Mouse (Mus musculus): ENCODE data around the gene Atcay. TPM values are rescaled to one million over a fixed set of nuclear protein-coding genes. Genes with fewer than 3 reads are reported as not detected.

The Atcay gene
- polyA plus RNA-seq, 1 experiment from 2014 or later, result 58.1 TPM

DNA sequence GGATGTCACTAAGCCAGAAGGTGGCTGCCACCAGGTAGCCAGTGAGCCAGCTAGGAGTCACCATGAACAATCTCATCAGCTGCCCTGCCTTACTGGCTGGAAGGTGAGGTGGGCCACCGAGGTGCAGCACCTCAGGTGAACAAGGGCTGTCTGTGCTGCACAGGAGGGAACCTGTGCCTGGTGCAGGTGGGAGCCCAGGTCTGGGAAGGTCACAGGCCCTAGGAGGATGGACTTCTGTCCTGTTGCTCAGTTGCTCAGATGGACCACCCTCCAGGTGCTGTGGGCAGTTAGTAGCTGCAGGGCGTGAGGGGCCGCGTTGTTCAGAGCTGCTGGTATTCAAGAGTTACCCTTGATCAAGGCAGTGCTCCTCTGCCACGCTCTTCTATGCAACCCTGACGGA lies 13.8 kb downstream of the Atcay start:
- peaks cover 94% of the 10 kb centered on the region for H3K36me3 ChIP-seq
- H3K4me3 ChIP-seq, result no peak overlapping the region
- H3K4me2 ChIP-seq, result no peak overlapping the region
- H3K9me3 ChIP-seq, result peaks cover 8% of the 10 kb centered on the region; the same call in 1 of the 2 replicates
- no peaks in the 10 kb centered on the region for H3K27me3 ChIP-seq
- no peak for ATAC-seq (ENCODE audit: low read depth)
- H3K27ac ChIP-seq (replicated peaks), result no peak overlapping the region
- H3K4me1 ChIP-seq (replicated peaks), result no peaks in the 10 kb centered on the region
- no peak overlapping the region for H3K9ac ChIP-seq
- WGBS, result 90% methylated on average over 6 of the region's 6 CpGs

DNA sequence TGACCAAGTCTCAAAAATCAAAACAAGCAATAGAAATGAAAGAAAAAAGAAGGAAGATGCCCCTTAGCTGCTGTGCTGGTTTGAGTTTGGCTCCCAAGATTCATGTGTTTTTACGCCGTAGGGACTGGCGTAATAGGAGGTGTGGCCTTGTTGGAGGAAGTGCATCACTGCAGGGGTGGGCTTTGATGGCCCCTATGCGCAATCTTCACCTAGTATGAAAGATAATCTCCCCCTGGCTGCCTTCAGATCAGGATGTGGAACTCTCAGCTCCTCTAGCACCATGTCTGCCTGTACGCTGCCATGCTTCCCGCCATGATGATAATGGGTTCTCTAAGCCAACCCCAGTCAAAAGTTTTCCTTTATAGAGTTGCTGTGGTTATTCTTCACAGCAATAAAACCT lies 14.4 kb downstream of the Atcay start:
- Histone ChIP-seq H3K27me3 (no peaks in the 10 kb centered on the region), H3K27ac (replicated peaks) (no peak overlapping the region), H3K4me2 (no peak overlapping the region), H3K9ac (no peak overlapping the region), H3K36me3 (peaks cover 94% of the 10 kb centered on the region), H3K9me3 (peaks cover 8% of the 10 kb centered on the region; the same call in 1 of the 2 replicates), H3K4me1 (replicated peaks) (no peaks in the 10 kb centered on the region), H3K4me3 (no peak overlapping the region)
- no peak for ATAC-seq (ENCODE audit: low read depth)
- WGBS, result 91% methylated on average over 6 of the region's 6 CpGs

GRCm38 (mm10) chr10:81210154-81210553 lies 20.5 kb downstream of the Atcay start:
- H3K4me1 ChIP-seq (replicated peaks), result no peaks in the 10 kb centered on the region
- 92% methylated on average over 5 of the region's 5 CpGs for WGBS
- H3K9ac ChIP-seq, result no peak overlapping the region
- H3K9me3 ChIP-seq, result peaks cover 19% of the 10 kb centered on the region
- no peak overlapping the region for H3K27ac ChIP-seq (replicated peaks)
- H3K4me3 ChIP-seq, result no peak overlapping the region
- no peaks in the 10 kb centered on the region for H3K27me3 ChIP-seq
- H3K36me3 ChIP-seq, result peaks cover 97% of the 10 kb centered on the region
- no peak overlapping the region for H3K4me2 ChIP-seq
- no peak for ATAC-seq (ENCODE audit: low read depth)

DNA sequence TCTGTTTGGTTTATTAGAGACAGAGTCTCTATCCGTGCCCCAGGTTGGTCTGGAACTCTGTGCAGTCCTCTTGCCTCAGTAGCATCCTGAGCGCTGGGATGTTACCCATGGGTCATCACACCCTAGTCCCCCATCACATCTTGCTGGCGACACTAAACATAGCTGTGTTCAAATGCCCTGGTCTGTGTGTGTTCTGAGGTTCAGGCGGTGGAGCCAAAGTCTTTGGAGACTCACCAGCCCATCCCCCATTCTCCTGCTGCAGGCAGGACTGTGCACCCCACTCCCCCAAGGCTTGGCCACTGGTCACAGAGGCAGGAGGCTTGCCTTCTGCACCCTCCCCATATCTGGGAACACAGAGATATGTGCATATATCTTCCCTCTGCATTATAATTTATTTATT lies 26.5 kb downstream of the Atcay start:
- Histone ChIP-seq H3K4me3 (no peak overlapping the region), H3K36me3 (peaks cover 47% of the 10 kb centered on the region), H3K9ac (no peak overlapping the region), H3K4me2 (no peak overlapping the region), H3K27me3 (peaks cover 8% of the 10 kb centered on the region), H3K4me1 (replicated peaks) (no peaks in the 10 kb centered on the region), H3K9me3 (no peaks in the 10 kb centered on the region), H3K27ac (replicated peaks) (no peak overlapping the region)
- 70% methylated on average over 4 of the region's 4 CpGs for WGBS
- no peak for ATAC-seq (ENCODE audit: low read depth)

GRCm38 (mm10) chr10:81202978-81203720 lies 27.5 kb downstream of the Atcay start:
- WGBS, result 70% methylated on average over 8 of the region's 8 CpGs
- no peak overlapping the region for H3K9ac ChIP-seq
- H3K9me3 ChIP-seq, result no peaks in the 10 kb centered on the region
- H3K36me3 ChIP-seq, result peaks cover 40% of the 10 kb centered on the region
- H3K27me3 ChIP-seq, result peaks cover 13% of the 10 kb centered on the region
- H3K4me1 ChIP-seq (replicated peaks), result no peaks in the 10 kb centered on the region
- no peak overlapping the region for H3K4me3 ChIP-seq
- no peak overlapping the region for H3K4me2 ChIP-seq
- ATAC-seq (ENCODE audit: low read depth), result peak; percentile 7; the same call in 1 of the 2 replicates
- H3K27ac ChIP-seq (replicated peaks), result no peak overlapping the region

DNA sequence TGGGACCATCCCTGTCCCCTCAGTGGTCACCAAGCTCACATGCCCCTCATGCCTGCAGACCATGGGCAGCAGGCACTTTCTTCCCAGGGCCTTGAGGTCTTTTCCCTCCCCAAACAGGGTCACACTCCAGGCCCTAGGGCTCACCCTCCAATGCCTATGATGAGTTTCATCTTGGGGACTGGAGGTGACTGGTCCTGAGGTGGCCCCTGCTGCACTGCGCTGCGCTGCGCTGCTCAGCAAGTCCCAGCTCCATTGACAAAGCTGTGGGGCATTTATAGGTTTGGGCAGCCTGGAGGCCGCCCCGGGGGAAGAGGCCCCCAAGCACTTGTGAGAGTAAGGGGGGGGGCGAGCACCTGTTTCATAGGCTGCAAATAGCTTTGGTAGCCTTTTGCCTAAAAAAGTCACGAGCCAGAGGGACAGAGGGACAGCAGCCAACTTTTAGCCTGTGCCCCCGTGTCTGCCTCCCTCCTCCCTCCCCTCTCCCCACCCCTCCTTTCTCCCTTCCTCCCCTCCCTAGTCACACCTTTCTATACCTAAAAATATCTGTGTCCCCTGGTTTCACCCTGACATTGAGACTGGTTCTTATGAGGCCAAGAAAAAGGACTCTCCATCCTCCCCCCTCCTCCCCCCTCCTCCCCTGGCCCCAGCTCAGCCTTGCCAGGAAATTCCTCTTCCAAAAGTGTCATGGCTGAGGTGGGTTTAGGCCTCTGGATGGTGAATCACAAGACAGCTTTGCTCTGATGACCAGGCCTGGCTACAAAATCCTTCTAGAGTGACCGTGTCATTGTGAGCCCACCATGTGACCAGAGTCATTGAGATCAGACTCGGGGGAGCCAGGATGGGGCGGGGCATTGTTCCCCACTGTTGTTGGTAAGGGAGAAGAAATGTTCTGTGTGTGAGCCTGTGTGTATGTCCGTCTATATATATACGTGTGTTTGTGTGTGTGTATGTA lies 28.6 kb downstream of the Atcay start, which contains the start of gene Nmrk2:
Gene Nmrk2, minus strand, starts transcription at position 245 of the 952 bp plus-strand sequence.
- Histone ChIP-seq H3K9ac (no peak within 1 kb of the TSS), H3K9me3 (no peaks in the 10 kb centered on the region), H3K4me2 (no peak within 1 kb of the TSS), H3K27me3 (peaks cover 18% of the 10 kb centered on the region), H3K4me1 (replicated peaks) (no peaks in the 10 kb centered on the region), H3K36me3 (peaks cover 29% of the 10 kb centered on the region), H3K4me3 (no peak within 1 kb of the TSS), H3K27ac (replicated peaks) (no peak within 1 kb of the TSS)
- ATAC-seq (ENCODE audit: low read depth), result no peak
- 57% methylated on average over 13 of the region's 13 CpGs for WGBS

DNA sequence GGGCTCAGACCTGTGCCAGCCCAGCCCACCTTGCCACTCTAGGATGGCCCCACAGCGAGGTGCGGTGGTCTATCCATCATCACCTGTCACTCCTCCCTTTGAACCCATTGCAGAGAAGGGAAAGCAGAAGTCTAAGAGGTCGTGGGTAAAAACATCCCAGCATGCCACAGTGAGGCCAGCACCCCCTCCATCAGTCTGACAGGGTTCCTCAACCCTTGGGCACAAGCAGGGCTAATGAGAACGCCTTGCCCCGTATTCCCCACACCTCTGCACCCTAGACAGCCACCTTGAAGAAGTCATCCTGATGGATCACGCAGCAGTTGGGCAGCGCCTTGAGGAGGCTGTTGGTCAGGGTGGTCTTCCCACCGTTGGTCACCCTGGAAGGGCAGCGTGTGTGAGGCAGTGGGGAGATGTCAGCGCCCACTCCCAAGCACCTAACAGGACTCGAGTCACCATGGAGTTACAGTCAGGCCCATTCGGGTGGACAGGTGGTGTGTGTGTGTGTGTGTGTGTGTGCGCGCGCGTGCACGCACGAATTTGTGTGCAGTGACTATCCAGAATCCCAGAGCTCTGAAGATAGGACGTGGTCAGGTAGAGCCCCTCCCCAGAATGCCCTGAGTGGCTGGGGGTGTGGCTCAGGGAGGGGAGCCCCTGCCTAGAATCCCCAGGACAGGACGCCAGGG lies 29.9 kb downstream of the Atcay start:
- no peak overlapping the region for H3K4me3 ChIP-seq
- no peak overlapping the region for H3K4me2 ChIP-seq
- H3K36me3 ChIP-seq, result peaks cover 16% of the 10 kb centered on the region
- no peak for ATAC-seq (ENCODE audit: low read depth)
- no peaks in the 10 kb centered on the region for H3K9me3 ChIP-seq
- H3K27me3 ChIP-seq, result peaks cover 32% of the 10 kb centered on the region
- no peaks in the 10 kb centered on the region for H3K4me1 ChIP-seq (replicated peaks)
- WGBS, result 77% methylated on average over 20 of the region's 20 CpGs
- no peak overlapping the region for H3K27ac ChIP-seq (replicated peaks)
- no peak overlapping the region for H3K9ac ChIP-seq

- Histone ChIP-seq H3K27me3 (peaks cover 38% of the 10 kb centered on the region), H3K4me3 (no peak overlapping the region), H3K4me1 (replicated peaks) (no peaks in the 10 kb centered on the region), H3K27ac (replicated peaks) (no peak overlapping the region), H3K9ac (no peak overlapping the region), H3K4me2 (no peak overlapping the region), H3K9me3 (no peaks in the 10 kb centered on the region), H3K36me3 (peaks cover 10% of the 10 kb centered on the region)
- no peak for ATAC-seq (ENCODE audit: low read depth)
- whole genome bisulfite sequencing, result 84% methylated on average over 13 of the region's 13 CpGs
Measured at GRCm38 (mm10) chr10:81200141-81200540, 30.5 kb downstream of the Atcay start.

DNA sequence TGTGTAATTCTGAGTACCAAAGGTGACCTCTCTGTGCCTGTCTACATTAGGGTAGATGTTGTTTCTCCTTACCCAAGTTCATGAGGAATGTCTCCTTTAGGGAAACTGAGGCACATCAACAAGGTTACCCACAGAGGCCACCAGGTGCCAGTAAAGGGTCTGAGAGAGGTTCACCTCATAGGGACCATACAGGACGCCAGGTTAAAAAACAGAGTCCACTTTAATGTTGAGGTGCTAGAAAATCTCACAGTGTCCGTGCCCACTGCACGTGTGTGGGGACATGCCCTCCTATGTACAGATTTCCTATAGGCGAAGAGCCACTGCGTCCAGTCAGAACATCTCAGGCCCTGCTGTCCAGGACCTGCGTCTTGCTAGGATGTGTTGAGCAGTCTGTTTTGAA lies 31.6 kb downstream of the Atcay start:
- ATAC-seq (ENCODE audit: low read depth), result no peak
- H3K27me3 ChIP-seq, result peaks cover 48% of the 10 kb centered on the region
- peaks cover 9% of the 10 kb centered on the region for H3K4me1 ChIP-seq (replicated peaks)
- H3K27ac ChIP-seq (replicated peaks), result no peak overlapping the region
- no peak overlapping the region for H3K9ac ChIP-seq
- no peak overlapping the region for H3K4me3 ChIP-seq
- no peaks in the 10 kb centered on the region for H3K9me3 ChIP-seq
- H3K36me3 ChIP-seq, result no peaks in the 10 kb centered on the region
- H3K4me2 ChIP-seq, result no peak overlapping the region
- WGBS, result 87% methylated on average over 6 of the region's 6 CpGs

GRCm38 (mm10) chr10:81198230-81198629 lies 32.4 kb downstream of the Atcay start:
- no peak overlapping the region for H3K4me2 ChIP-seq
- H3K36me3 ChIP-seq, result no peaks in the 10 kb centered on the region
- H3K9me3 ChIP-seq, result no peaks in the 10 kb centered on the region
- no peak overlapping the region for H3K4me3 ChIP-seq
- no peak overlapping the region for H3K9ac ChIP-seq
- H3K27ac ChIP-seq (replicated peaks), result no peak overlapping the region
- H3K4me1 ChIP-seq (replicated peaks), result peaks cover 15% of the 10 kb centered on the region
- 3% methylated on average over 9 of the region's 9 CpGs for WGBS
- H3K27me3 ChIP-seq, result peaks cover 51% of the 10 kb centered on the region
- ATAC-seq (ENCODE audit: low read depth), result no peak

DNA sequence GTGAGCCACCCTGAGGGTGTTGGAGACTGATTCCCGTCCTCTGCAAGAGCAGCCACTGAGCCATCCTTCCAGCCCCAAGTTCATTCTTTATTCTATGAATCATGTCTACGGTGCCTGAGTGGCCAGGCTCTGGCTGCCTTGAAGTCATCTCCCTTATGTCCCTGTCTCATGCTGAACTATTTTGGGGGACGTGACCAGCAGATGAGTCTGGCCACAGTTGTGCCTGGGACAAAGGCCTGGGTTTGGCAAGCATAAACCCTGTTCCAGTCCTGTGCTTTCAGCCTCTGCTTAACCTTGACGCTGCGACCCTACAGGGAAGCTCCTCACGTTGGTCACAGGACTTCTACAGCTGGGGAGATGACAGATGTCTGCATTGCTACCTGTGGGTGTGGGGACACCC lies 33.3 kb downstream of the Atcay start:
- no peak overlapping the region for H3K4me2 ChIP-seq
- no peak for ATAC-seq (ENCODE audit: low read depth)
- no peak overlapping the region for H3K4me3 ChIP-seq
- WGBS, result 47% methylated on average over 6 of the region's 6 CpGs
- H3K36me3 ChIP-seq, result no peaks in the 10 kb centered on the region
- H3K4me1 ChIP-seq (replicated peaks), result peaks cover 20% of the 10 kb centered on the region
- H3K9ac ChIP-seq, result no peak overlapping the region
- H3K27me3 ChIP-seq, result peaks cover 51% of the 10 kb centered on the region
- no peaks in the 10 kb centered on the region for H3K9me3 ChIP-seq
- H3K27ac ChIP-seq (replicated peaks), result no peak overlapping the region

Data from neural tube, embryonic 13.5 days (tissue).